Mouse (Mus musculus) heart, postnatal 25 days (tissue): ENCODE data around the gene Ccdc33. TPM values are rescaled to one million over a fixed set of nuclear protein-coding genes. Genes with fewer than 3 reads are reported as not detected.

Experiments used
- DNase-seq: peaks from one replicate; pipeline ENCODE4 v3.0.0; 2022; ENCODE audit warnings: low spot score
- intact Hi-C: fragments of 180-260 bp; cut with DNase I; formaldehyde crosslinking; loops from one replicate; pipeline ENCODE4 v1.15.1; 2025
- total RNA-seq, 2 experiments: library from RNA; stranded (reverse); gene quantifications; 2 replicates each; pipeline ENCODE4 v1.2.3; 2021

The Ccdc33 gene
- total RNA-seq, 2 experiments from 2014 or later, result not detected

DNA sequence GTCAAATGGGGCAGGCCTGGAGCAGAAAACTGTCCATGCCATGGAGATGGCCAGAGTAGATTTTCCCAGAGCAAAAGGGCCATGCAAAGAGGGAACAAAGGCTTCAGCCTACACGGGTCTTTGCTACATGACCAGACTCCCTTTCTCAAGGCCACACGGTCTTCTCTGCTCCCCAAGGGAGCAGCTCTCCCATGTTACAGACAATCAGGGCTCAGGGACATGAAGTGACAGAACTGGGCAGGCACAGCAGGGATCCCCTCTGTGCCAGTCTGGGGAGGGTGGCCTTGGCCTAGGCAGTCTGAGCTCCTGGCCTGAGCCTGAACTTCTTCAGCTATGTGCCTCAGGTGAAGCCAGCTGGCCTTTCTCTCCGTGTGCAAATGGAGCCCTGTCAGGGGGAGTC lies 65.1 kb downstream of the Ccdc33 start:
- DNase-seq, result no peak
- intact Hi-C loops, result no loop called here

DNA sequence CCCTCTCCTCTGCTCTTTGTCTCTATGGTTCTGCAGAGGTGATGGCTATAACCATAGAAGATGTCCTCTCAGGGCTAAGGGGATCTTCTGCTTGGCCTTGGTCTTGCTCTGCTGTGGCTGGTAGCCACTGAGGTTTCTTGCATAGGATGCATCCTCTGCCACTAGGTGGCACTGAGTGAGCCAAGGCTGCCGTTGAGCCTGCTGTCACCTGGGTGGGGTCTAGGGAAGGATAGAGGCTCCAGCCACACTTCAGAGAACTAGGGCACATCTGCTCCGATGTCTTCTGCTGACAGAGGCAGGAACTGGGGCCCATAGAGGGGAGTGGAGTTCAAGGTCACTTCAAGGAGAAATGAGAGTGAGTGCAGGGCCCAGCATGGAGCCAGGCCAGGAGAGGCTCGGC lies 65.5 kb downstream of the Ccdc33 start:
- no peak for DNase-seq
- intact Hi-C loops, result no loop called here

DNA sequence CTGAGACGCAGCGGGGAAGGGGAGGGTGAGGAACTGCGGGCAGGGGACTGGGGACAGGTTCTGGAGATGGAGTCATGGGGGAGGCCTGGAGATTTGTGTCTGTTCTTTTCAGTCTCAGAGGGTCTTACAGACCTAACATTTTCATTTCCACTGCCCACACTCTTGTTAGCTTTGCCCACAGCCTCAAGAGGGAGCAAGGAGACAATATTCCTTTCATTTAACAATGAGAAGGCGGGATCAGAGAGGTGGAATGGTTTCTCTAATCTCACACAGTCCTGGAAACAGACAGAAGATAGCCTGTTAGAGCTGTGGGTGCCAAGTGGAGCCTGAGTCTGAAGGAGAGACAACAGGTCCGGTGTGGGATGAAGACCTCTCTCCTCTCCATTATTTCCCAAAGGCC lies 66.7 kb downstream of the Ccdc33 start:
- intact Hi-C loops, result no loop called here

DNA sequence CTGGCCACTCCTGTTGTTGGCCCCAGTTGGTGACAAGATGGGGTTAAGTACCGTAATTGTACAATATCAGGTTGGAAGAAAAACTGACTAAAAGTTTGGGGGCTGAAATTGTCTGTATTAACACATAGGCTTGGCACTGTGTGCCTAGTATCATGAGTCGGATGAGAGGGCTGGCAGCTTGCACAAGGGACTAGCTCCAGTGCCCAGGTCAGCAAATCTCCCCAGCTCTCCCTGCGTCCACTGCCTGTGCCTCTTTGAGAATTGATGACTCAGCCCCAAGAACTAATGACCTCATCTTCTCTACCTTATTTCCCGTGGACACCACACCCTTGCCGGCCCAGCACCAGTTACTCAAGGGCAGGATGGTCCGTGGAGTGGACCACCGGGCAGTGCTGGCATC lies 68.8 kb downstream of the Ccdc33 start:
- DNase-seq, result no peak
- intact Hi-C loops, result no loop called here

More for the DNA sequence above, 66.7 kb downstream of the Ccdc33 start:
- no peak for DNase-seq

DNA sequence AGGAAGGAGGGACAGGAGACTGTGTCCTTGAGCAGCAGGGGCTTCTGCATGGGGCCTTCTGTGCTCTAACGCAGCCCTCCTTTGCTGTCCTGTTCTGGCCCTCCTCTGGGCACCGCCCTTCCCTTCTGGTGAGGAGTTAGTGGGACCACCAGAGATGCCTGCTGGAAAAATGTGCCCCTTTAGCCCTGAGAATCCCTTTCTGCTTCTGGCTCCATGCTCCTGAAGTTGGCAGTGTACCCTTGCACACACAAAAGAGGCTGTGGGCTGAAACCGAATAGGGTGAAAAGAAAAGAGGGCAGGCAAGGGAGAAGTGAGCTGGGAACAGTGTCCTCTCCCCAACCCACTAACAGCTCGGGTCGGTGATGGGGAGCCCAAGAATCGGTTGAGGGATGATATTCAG lies 69.4 kb downstream of the Ccdc33 start:
- intact Hi-C loops, result no loop called here
- DNase-seq, result no peak

DNA sequence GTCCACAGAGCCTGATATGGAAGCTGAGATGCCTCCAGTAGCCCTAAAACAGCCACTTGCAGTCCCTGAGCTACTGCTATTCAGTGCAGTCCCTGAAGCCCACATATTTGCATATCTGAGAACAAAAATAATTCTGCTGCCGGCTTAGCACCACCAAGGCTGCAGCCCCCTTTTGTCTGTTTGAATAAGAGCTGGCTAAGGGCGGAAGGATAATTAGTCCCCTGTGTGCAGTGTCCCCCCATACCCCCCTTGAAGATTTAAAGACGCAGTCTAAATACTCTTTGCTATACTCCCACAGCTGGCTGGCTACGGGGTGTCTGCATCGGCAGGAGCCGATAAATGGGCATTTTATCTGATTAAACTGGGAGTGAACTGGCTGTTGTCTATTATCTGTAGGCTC lies 70.0 kb downstream of the Ccdc33 start:
- intact Hi-C loops, result no loop called here
- DNase-seq, result no peak

DNA sequence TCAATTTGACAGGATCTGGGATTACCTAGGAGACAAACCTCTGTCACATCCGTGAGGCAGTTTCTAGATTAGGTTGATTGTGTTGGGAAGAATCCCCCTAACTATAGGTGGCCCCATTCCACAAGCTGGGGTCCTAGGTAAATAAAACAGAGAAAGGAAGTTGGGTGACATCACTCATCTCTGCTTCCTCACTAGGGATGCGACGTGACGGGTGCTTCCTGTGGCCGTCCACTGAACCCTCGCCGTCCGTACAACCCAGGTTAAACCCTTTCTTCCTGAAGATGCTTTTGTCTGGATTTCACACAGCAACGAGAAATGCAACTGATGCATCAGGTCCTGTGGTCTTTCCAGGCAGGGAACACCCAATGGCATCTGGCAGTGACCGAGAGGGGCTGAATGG lies 71.6 kb downstream of the Ccdc33 start:
- intact Hi-C loops, result no loop called here
- no peak for DNase-seq

DNA sequence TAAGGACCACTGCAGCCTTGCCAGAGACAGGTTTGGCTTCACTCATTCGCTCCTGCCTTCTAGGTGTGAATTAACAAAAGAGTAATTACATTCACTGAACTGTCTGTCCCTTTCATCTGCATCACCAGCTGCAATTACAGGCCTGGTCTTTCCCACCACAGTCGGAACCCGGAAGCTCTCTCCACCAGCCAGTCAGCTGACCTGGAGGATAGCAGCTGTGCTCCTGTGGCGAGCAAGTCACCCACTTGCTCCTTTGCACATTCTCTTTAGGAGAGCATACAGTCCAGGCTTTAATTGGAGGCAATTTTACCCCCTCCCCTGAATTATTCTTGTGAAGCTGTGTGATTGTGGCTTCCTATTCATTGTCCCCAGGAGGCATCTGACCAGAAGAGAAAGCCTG lies 73.0 kb downstream of the Ccdc33 start:
- no peak for DNase-seq
- intact Hi-C loops, result no loop called here

DNA sequence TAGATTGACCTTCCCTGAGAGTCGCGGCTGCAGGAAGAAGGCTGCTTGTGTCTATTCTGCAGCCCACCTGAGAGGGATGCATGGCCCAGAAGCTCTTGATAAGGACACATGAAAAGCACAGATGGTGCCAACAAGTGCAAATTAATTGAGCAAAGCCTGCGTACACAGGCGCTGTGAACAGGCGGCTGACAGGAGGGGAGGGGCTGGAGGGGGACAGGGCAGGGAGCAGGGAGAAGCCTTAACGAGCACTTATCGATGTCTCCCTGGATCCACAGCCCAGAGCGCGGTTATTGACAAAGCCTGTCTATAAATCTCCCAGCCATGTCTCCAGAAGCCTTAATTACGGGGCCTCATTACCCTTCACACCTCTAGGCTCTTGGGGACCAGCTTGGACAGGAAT lies 73.8 kb downstream of the Ccdc33 start:
- intact Hi-C loops, result no loop called here
- no peak for DNase-seq

DNA sequence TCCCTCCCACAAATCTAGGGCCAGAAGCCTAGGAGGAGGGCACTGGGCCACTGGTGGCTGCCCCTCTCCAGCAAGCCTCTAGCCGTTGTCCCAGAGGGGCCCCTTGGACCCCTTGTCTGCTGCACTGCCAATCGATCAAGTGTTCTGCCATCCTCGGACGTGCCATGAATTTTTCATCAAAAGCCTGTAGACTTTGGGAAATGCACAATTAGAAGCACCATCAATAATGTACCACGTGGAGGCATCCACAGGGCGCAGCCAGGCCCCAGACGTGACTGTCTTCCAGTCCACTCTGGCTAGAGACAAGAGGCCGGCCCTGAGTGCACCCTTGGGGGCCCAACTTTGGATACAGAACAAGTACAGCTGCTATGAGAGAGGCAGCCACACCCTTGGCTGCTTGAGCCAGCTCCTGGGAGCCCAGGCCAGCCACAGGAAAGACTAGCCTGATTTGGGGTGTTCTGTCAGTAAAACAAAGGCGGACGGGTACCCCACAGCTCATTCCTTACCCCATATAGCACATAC lies 75.1 kb downstream of the Ccdc33 start:
- peak; percentile 74 for DNase-seq
- intact Hi-C loops, result no loop called here

DNA sequence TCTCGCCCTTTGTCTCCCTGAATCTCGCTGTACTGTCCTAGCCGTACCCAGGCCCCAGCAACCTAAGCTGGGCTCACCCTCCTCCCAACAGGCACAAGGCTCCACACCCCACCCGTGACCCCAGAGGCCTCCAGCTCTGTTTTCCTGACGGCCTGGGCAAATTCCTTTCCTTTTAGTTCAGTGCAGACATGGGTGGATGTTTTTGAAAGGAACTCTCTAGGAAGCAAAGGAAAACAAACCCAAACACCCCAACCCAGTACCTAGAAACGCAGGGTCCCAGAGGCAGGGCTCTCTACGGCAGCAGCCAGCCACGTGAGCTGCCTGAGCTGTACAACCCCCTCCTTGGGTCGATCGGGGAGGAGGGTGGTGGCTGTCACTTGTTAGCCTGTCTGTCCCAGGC lies 76.2 kb downstream of the Ccdc33 start:
- peak; percentile 41 for DNase-seq
- intact Hi-C loops, result no loop called here

DNA sequence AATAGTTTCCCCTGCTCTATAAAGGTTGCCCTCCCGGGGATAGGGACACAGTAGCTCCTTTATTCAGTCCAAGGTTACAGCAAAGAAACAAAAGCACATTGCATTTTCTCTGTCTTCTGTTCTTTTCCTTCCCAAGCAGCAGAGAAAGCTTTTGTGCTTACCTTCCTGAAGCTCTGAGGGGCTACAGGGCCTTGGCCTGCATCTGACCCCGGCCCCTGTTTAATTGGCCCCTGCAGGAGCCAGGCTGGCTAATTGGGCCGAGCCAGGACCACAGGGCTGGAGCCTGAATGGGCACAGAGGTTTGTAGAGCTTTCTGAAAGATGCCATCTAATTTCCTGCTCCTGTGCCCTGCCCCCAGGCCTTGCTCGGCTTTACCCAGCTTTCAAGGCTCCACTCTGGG lies 77.6 kb downstream of the Ccdc33 start:
- DNase-seq, result no peak
- intact Hi-C loops, result no loop called here

DNA sequence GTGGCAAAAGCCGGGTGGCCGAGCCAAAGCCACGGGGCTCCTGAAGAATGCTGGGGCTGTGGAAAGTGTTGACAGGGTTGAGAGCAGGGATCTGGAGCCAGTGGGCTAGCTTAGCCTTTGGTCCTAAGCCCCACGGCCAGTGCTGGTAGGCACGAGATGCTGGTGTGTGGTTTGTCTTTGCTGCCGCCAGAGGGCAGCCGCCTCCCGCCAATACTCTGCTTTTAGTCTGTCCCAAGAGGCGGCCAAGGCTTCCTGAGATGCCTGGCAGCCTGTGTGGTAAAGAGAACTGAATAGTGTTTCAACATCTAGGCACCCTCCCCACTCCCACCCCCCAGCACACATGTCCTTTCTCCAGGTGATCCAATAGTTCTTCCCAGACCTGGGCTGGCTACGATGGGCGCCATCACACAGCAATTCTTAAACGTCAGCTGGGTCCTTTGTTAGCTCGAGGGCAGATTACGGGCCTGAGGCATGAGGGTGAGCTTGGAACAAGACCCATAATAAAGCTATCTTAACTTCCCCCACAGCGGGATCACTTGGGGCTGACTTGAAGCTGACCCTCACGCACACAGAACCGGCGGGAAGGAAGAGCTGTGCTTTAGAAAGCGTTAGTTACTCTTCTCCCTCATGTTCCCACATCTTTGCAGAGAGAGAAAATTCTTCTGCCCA lies 80.0 kb downstream of the Ccdc33 start:
- peak; percentile 51 for DNase-seq
- intact Hi-C loops, result loop anchor here (1.0 to 5.0 kb wide), 3 partner anchors 166 to 329 kb away; partner anchors contain the start of genes Islr and Islr2

DNA sequence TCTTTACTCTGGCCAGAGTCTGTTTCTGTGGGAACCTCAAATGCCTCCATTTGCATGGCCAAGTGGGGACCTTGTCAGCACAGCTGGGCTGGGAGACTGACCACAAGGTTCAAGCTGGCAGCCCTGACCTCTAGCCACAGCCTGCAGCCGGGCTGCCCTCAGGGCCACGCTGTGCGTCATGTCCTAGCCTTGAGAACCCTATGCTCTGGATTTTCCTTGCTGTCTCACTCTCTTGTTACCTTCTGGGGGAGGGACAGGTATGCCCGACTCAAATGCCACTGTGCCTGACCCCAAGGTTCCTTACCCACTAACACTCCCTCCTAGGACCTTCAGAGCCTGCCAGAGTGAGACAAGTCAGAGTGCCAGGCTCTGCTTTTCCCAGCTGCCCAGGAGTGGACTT lies 81.7 kb downstream of the Ccdc33 start:
- DNase-seq, result no peak
- intact Hi-C loops, result loop anchor here (5.0 kb wide), 2 partner anchors 245 to 330 kb away; no protein-coding TSS in a partner anchor

DNA sequence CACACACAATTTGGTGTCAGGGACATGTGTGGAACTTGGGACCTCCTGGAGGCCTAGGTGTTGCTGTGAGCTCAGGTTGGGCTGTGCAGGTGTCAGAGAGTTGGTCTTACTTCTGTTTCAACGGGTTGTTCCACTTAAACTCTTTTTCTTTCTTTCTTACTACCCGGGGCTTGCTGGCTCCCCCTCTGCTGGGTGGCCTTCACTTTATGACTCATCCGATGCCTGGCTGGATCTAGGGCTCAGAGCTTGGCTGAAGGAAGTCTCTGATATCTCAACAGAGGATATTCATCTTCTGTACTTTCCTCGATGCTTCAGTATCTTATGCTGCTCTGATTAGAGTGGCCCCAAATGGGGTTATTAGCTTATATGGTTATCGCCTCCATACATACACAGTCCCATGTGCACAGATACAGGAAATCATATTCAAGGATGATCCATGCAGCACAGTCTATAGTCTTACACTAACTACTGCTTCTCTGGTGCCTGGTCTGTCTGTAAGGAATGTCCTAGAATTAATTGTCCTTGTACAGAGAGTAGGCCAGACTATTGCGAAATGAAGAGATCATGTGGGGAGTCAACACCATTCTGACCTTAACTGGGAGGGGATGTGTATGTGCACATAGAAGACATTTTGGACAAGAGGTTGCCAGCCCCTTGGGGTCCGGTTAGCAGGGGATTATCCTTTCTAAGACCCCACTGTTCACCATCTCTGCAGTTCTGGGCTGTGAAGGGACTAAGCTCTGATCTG lies 82.5 kb downstream of the Ccdc33 start:
- intact Hi-C loops, result loop anchor here (5.0 kb wide), 2 partner anchors 246 to 331 kb away; no protein-coding TSS in a partner anchor
- DNase-seq, result no peak

DNA sequence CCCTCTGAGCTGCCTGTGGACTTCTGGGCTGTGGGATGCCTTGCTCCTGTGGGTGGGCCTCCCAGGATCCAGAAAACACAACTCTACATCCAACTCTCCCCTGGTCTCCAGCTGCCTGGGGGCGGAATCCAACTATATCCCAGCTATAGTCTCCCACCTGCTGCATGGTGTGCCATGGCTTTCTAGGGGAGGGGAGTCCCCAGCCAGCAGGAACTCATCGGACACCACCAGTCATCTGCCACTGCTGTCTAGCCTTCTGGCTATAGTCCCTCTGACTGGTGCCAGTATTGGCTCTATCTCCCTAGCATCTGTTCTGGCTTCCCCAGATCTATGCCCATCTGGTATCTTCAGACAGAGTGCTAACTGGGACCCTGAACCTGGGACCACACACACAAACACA lies 83.1 kb downstream of the Ccdc33 start:
- no peak for DNase-seq
- intact Hi-C loops, result loop anchor here (5.0 kb wide), 2 partner anchors 247 to 332 kb away; no protein-coding TSS in a partner anchor

DNA sequence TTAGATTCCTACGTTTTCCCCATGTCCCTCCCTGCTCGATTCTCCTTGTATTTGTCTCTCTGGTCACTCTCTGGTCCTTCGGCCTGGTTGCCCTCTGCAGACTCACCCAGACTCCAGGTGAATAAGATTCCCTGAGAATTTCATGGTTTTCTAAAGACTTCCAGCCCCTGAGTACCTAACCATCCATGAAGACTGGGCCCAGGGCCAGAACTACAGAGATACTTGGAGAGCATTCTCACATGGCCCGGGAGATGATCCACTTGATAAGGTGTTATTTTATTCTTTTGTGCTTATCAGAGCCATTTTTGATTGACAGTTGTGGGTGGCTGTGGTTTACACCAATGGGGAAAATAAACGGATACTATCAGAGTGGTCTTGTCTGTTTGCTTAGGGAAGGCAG lies 86.7 kb downstream of the Ccdc33 start:
- intact Hi-C loops, result no loop called here

DNA sequence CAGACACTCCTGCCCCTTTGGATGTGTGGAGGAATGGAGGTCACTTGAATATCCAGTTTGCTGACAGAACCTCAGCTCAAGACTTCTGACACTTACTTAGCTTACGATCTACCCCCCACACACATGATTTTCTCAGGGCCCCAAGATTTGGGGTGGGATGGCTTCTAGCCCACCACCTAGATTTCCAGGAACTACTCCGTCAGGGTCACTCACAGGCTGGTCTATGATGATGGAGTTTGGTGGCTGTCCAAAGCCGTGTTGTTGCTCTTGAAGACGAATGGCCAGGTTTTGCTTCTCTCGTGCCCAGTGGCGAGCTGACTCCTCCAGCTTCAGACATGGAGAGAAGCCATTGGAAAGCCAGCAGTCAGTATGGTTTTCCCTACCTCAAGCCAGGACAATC lies 89.0 kb downstream of the Ccdc33 start:
- intact Hi-C loops, result no loop called here
- DNase-seq, result no peak

More for the DNA sequence above, 86.7 kb downstream of the Ccdc33 start:
- no peak for DNase-seq

DNA sequence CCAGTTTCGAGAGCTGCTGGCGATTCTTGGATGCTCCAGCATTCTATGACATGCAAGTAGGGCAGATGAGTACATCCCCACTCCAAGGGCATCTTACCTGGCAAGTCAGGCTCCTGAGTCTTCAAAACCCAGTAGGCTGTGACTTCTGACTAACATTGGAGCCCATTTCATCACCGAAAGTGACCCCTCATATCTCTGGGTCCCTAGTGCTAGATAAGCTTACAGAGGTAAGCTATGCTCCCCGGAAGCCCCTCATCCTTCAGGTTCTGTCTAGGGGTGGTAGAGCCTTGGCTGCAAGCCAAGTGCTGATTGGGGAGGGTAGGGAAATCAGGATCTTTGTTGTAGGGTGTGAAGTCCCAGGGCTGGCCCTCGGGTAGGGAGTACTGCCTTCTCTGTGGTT lies 89.8 kb downstream of the Ccdc33 start:
- intact Hi-C loops, result no loop called here
- DNase-seq, result no peak

DNA sequence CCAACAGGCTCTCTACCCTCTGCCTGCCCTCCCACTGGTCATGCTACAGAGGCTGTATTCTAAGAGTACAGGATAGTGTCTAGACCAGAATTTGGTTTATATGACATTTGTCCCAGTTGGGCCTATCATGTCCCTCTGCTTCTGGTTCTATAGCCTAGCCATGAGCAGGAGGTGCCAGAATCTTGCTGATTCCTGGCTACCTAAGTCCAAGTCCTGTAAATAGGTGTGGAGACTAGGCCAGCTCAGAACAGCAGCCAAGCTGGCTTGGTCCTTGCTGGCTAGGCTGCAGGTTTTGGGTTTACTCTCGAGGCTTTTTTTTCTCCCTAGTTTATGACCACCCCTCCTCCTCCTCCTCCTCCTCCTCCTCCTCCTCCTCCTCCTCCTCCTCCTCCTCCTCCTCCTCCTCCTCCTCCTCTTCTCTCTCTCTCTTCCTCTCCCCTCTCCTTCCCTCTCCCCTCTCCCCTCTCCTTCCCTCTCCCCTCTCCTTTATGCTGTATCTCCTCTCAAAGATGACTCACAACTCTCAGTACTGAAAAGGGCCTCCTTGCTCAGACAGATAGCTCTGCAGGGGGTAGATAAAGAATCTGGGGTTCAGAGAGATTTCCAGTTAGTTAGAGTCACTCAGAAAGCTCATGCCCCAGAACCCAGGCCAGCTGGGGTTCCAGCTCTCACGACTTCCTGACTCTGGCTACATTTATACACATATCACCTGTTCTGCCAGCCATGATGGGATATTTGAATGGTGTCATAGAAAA lies 91.0 kb downstream of the Ccdc33 start:
- intact Hi-C loops, result no loop called here
- no peak for DNase-seq

DNA sequence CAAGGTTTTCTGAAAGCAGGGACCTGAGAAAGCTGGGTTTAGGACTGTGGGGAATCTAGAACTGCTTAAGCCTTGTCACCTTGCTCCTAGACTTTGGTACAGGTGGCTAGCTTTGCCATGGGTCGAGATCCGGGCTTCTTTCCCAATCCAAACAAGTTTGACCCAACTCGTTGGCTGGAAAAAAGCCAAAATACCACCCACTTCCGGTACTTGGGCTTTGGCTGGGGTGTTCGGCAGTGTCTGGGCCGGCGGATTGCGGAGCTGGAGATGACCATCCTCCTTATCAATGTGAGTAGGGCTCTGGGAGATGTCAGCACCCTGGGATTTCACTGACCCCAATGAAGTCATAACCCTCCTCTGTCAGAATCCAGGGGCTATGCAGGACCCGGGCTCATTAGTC lies 92.6 kb downstream of the Ccdc33 start:
- DNase-seq, result no peak
- intact Hi-C loops, result no loop called here
